Mouse (Mus musculus) intestine, embryonic 15.5 days (tissue): ENCODE measurements around the gene Dnaja2. TPM values are rescaled to one million over a fixed set of nuclear protein-coding genes. Genes with fewer than 3 reads are reported as not detected.

Source experiments
- ATAC-seq: fragments of 200-750 bp; cut with Nextera tagmentation; 2 replicates; pipeline ENCODE4 v1.8.0; 2017; ENCODE audit warnings: moderate TSS enrichment, moderate library complexity
- H3K27ac ChIP-seq: fragments of 300-500 bp; sonication (generic); 2 replicates; pipeline ENCODE4 v1.5.1; 2015; ENCODE audit warnings: mild to moderate bottlenecking, inconsistent platforms
- H3K27me3 ChIP-seq: fragments of 300-500 bp; sonication (generic); replicated peaks from 2 replicates; pipeline ENCODE4 v1.6.1; 2015; ENCODE audit warnings: inconsistent platforms
- H3K36me3 ChIP-seq: fragments of 300-500 bp; sonication (generic); 2 replicates; pipeline ENCODE4 v1.6.1; 2015; ENCODE audit warnings: inconsistent platforms
- H3K4me1 ChIP-seq: fragments of 300-500 bp; sonication (generic); replicated peaks from 2 replicates; pipeline ENCODE4 v1.6.1; 2015; ENCODE audit warnings: inconsistent platforms
- H3K4me2 ChIP-seq: fragments of 300-500 bp; sonication (generic); replicated peaks from 2 replicates; pipeline ENCODE4 v1.6.1; 2015; ENCODE audit warnings: mild to moderate bottlenecking, inconsistent platforms
- H3K4me3 ChIP-seq: fragments of 300-500 bp; sonication (generic); replicated peaks from 2 replicates; pipeline ENCODE4 v1.5.1; 2015; ENCODE audit warnings: inconsistent platforms
- H3K9ac ChIP-seq: fragments of 300-500 bp; sonication (generic); 2 replicates; pipeline ENCODE4 v1.6.1; 2015; ENCODE audit warnings: inconsistent platforms
- H3K9me3 ChIP-seq: fragments of 300-500 bp; sonication (generic); 2 replicates; pipeline ENCODE4 v1.6.1; 2016; ENCODE audit warnings: inconsistent platforms
- WGBS: fragments of 180-500 bp; shearing (Covaris S2); methylation state at CpG from one replicate; pipeline ENCODE4 v1.1.7; 2015; 5-methylcytosine and 5-hydroxymethylcytosine counted together
- polyA plus RNA-seq: library from polyadenylated mRNA; unstranded; fragments of >200 nt; fragmentation: Nextera tagmentation; extraction: Ambion mirVana; gene quantifications from 2 replicates; pipeline ENCODE4 v1.2.1, GENCODE M21; 2015

Gene Dnaja2
- polyA plus RNA-seq, 1 experiment from 2014 or later: 158 TPM

- Histone ChIP-seq H3K4me2 (peak overlapping the region; percentile 98), H3K27ac (no peak overlapping the region), H3K27me3 (no peaks in the 10 kb centered on the region), H3K9me3 (no peaks in the 10 kb centered on the region), H3K4me1 (0 out of 2 replicates have a peak, but pooled peaks cover 6% of the 10 kb centered on the region), H3K9ac (peak overlapping the region; percentile 75), H3K36me3 (no peaks in the 10 kb centered on the region), H3K4me3 (peak overlapping the region; percentile 79)
- WGBS: 9% methylated on average over 48 of the region's 49 CpGs
- ATAC-seq: peak; percentile 24
Observed at GRCm38 (mm10) chr8:85492940-85493931, 61.9 kb downstream of the Dnaja2 start.

DNA sequence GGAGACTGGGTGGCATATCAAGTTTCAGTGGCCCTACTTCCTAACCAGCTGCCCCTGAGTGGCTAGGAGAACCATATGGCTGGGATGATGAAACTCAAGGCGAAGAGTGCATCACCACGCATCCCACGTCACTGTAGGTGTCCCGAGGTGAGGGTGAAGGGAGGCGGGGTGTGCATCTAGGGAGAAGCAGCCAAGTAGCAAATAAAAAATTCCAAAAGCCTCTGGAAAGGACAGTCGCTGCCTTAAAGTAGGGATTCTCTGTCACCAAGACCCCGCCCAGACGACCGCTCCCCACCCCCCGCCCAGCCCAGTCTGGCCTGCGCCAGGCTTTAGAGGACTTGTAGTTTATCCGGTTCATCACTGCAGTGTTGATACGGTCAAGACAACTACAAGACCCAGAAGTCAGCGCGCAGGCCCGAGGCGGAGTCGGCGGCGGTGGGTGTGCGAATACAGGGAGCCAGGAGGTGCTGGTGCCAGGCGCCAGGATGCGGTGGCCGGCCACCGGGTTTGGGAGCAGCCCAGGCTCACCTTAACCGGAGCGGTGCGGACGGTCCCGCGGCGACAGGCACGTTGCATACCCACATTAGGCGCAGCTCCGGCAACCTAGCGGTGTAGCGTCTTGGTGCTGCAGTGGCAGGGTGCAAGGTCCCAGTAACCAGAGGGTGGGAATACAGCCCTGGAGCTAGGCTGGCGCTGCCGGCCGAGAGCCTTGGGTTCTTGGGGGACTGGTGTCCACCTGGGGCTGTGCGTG, 62.8 kb downstream of the Dnaja2 start, which contains the start of gene Gpt2:
Gene Gpt2, plus strand, starts transcription at position 452 of the 751 bp plus-strand sequence.
- H3K27ac ChIP-seq: peak within 1 kb of the TSS; percentile 4; the same call in 1 of the 2 replicates
- no peaks in the 10 kb centered on the region for H3K9me3 ChIP-seq
- no peaks in the 10 kb centered on the region for H3K36me3 ChIP-seq
- under 1% methylated on average over 41 of the region's 41 CpGs for WGBS
- ATAC-seq: peak; percentile 99
- H3K4me1 ChIP-seq: 0 out of 2 replicates have a peak, but pooled peaks cover 6% of the 10 kb centered on the region
- H3K9ac ChIP-seq: peak within 1 kb of the TSS; percentile 75
- H3K27me3 ChIP-seq: no peaks in the 10 kb centered on the region
- H3K4me2 ChIP-seq: peak within 1 kb of the TSS; percentile 98
- peak within 1 kb of the TSS; percentile 79 for H3K4me3 ChIP-seq

GRCm38 (mm10) chr8:85489546-85489945, 65.6 kb downstream of the Dnaja2 start:
- no peaks in the 10 kb centered on the region for H3K9me3 ChIP-seq
- no peak overlapping the region for H3K4me3 ChIP-seq
- WGBS: 95% methylated on average over 8 of the region's 8 CpGs
- H3K36me3 ChIP-seq: no peaks in the 10 kb centered on the region
- H3K4me2 ChIP-seq: no peak overlapping the region
- no peak for ATAC-seq
- no peaks in the 10 kb centered on the region for H3K27me3 ChIP-seq
- H3K27ac ChIP-seq: no peak overlapping the region
- 0 out of 2 replicates have a peak, but pooled peaks cover 6% of the 10 kb centered on the region for H3K4me1 ChIP-seq
- no peak overlapping the region for H3K9ac ChIP-seq

DNA sequence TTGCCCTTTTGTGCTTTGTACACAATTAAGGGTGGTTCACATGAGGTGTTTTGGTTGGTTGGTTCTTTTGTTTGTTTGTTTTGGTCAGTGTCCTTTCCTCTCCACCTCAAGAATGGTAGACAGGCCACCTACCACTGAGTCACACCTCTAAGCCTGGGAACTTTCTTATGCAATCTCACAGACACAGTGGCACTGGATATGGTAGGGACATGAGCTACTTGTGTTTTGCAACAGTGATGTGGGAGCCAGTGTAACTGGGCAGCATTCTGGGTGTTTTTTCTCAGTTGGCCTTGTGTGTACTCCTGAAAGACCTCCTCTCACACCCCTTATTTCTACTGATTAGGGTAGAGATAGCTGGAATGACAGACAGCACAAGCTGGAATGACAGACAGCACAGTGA, 66.5 kb downstream of the Dnaja2 start:
- Histone ChIP-seq H3K27me3 (no peaks in the 10 kb centered on the region), H3K9ac (no peak overlapping the region), H3K4me2 (no peak overlapping the region), H3K4me1 (0 out of 2 replicates have a peak, but pooled peaks cover 6% of the 10 kb centered on the region), H3K36me3 (no peaks in the 10 kb centered on the region), H3K9me3 (no peaks in the 10 kb centered on the region), H3K4me3 (no peak overlapping the region), H3K27ac (no peak overlapping the region)
- no peak for ATAC-seq

- no peaks in the 10 kb centered on the region for H3K27me3 ChIP-seq
- WGBS: 69% methylated on average over 20 of the region's 20 CpGs
- H3K36me3 ChIP-seq: no peaks in the 10 kb centered on the region
- H3K4me1 ChIP-seq: 0 out of 2 replicates have a peak, but pooled peaks cover 1% of the 10 kb centered on the region
- no peak overlapping the region for H3K9ac ChIP-seq
- no peak overlapping the region for H3K4me2 ChIP-seq
- no peaks in the 10 kb centered on the region for H3K9me3 ChIP-seq
- no peak overlapping the region for H3K27ac ChIP-seq
- H3K4me3 ChIP-seq: no peak overlapping the region
- no peak for ATAC-seq
Observed at GRCm38 (mm10) chr8:85487906-85488620, 67.1 kb downstream of the Dnaja2 start.

Other genes starting within 250 kb of the Dnaja2 start
- 11.0 and 11.2 TPM in 2 replicates for gene Mylk3, start 169.0 kb downstream of the Dnaja2 start, polyA plus RNA-seq
- 36.5 and 39.0 TPM in 2 replicates for gene 4921524J17Rik, start 122.5 kb downstream of the Dnaja2 start, polyA plus RNA-seq
- gene Gpt2, start 62.8 kb downstream of the Dnaja2 start, polyA plus RNA-seq: 15.3 and 17.0 TPM in 2 replicates
- 5.4 and 7.0 TPM in 2 replicates for gene Neto2, start 145.6 kb upstream of the Dnaja2 start, polyA plus RNA-seq